Mouse (Mus musculus): Measurements from ENCODE around the gene Clmn. TPM values are rescaled to one million over a fixed set of nuclear protein-coding genes. Genes with fewer than 3 reads are reported as not detected.

The Clmn gene
- polyA plus RNA-seq, 1 experiment from 2014 or later: 5.1 TPM

DNA sequence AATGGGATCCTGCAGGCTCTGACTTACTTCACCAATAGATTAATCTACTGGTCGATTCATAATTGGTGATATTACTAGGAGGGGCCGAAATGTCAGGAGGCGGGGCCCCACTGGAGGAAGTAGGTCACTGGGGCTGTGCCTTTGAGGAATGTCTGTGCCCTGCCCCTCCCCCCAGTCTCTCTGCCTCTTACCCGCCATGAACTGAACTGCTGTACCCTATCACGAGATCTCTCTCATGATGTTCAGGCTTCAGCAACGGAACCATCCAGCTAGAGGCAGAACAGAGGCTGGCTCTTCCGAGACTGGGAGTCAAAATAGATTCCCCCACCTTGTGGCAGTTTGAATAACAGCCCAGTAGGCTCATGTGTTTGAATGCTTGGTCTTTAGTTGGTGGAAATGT lies 106.8 kb downstream of the Clmn start:
- H3K4me3 ChIP-seq (ENCODE audit: low read length): no peak overlapping the region
- WGBS: 85% methylated on average over 7 of the region's 7 CpGs
- no peak overlapping the region for H3K9ac ChIP-seq (replicated peaks; ENCODE audit: low read length)
- no peak overlapping the region for H3K4me2 ChIP-seq (replicated peaks; ENCODE audit: low read depth, low read length)
- H3K4me1 ChIP-seq (ENCODE audit: insufficient read depth, low read length): peaks cover 2% of the 10 kb centered on the region; the same call in 1 of the 2 replicates
- H3K27ac ChIP-seq (ENCODE audit: low read length): no peak overlapping the region
- H3K36me3 ChIP-seq (ENCODE audit: insufficient read depth, low read length): no peaks in the 10 kb centered on the region
- no peak for ATAC-seq (ENCODE audit: low FRiP score, low TSS enrichment)
- H3K9me3 ChIP-seq (ENCODE audit: low read length): no peaks in the 10 kb centered on the region
- no peaks in the 10 kb centered on the region for H3K27me3 ChIP-seq (ENCODE audit: insufficient read depth, low read length)

DNA sequence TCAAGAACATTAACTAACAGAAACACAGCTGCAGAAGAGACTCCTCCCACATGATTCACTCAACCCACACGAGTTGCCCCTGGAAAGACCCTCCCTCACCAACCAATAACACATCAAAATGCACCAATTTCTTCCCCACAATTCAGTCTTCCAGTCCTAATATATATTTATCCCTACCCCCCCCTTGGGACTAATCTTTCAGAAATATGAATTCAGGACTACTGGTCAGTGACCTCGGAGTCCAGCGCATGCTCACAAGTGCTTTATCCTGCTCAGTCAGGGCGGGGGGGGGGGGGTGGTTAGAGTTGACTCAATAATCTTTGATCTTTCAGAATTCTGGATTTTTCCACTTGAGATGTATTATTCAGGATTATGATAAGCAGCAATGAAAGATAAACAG lies 111.2 kb downstream of the Clmn start:
- no peak for ATAC-seq (ENCODE audit: low FRiP score, low TSS enrichment)
- no peak overlapping the region for H3K27ac ChIP-seq (ENCODE audit: low read length)
- no peak overlapping the region for H3K9ac ChIP-seq (replicated peaks; ENCODE audit: low read length)
- H3K4me3 ChIP-seq (ENCODE audit: low read length): no peak overlapping the region
- 62% methylated on average over 4 of the region's 4 CpGs for WGBS
- H3K9me3 ChIP-seq (ENCODE audit: low read length): no peaks in the 10 kb centered on the region
- no peak overlapping the region for H3K4me2 ChIP-seq (replicated peaks; ENCODE audit: low read depth, low read length)
- H3K4me1 ChIP-seq (ENCODE audit: insufficient read depth, low read length): peaks cover 28% of the 10 kb centered on the region
- H3K36me3 ChIP-seq (ENCODE audit: insufficient read depth, low read length): no peaks in the 10 kb centered on the region
- no peaks in the 10 kb centered on the region for H3K27me3 ChIP-seq (ENCODE audit: insufficient read depth, low read length)

DNA sequence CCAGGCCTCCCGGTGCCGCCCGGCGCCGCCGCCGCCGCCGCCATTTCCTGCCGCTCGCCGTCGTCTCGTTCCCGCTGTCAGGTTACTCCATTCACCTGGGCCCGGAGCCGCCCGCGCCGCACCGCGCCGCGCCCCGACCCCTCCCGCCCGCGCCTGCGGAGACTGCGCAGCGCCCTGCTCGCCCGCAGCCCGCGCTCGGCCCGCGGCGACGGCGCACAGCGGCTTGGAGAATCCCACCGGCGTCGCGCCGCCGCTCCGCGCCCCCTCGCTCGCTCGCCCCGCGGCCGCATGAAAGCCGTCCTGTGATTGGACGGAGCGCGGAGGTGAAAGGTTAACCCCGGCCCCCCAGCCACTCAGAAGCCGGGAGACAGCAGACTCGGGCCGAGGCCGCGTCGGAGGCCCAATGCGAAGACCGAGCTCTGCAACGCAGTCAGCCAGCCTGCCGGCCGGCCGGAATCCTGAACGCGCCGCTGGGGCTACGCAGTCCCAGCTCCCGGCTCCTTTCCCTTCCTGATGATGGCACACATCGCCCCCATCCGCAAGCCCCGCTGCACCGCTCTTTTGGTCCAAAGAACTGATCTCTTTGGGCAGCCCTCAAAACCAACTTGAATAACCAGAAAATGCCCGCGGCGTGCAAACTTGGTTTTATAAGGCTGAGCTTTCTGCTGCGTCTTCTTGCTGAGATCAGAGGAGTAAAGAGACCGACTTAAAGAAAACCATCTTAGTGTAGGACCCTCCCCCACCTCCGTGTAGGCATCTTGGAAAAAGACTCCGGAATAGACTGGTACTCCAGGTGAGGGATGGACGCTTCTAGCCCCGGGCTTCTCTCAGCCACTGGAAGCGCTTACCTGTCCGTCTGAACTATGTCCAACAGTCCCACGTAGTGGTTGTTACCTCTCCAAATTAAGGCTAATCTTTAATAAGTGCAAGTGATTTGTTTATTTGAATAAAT lies 112.8 kb downstream of the Clmn start, which contains the start of gene Dicer1:
TSS of gene Dicer1 (minus strand) at position 139 of the 952 bp plus-strand sequence.
- Histone ChIP-seq H3K9ac (replicated peaks; ENCODE audit: low read length) (peak within 1 kb of the TSS; percentile 99), H3K9me3 (ENCODE audit: low read length) (no peaks in the 10 kb centered on the region), H3K36me3 (ENCODE audit: insufficient read depth, low read length) (no peaks in the 10 kb centered on the region), H3K4me1 (ENCODE audit: insufficient read depth, low read length) (peaks cover 28% of the 10 kb centered on the region), H3K4me3 (ENCODE audit: low read length) (peak within 1 kb of the TSS; percentile 88), H3K27me3 (ENCODE audit: insufficient read depth, low read length) (no peaks in the 10 kb centered on the region), H3K4me2 (replicated peaks; ENCODE audit: low read depth, low read length) (peak within 1 kb of the TSS; percentile 98), H3K27ac (ENCODE audit: low read length) (peak within 1 kb of the TSS; percentile 89)
- under 1% methylated on average over 63 of the region's 94 CpGs for WGBS
- peak; percentile 96 for ATAC-seq (ENCODE audit: low FRiP score, low TSS enrichment)

DNA sequence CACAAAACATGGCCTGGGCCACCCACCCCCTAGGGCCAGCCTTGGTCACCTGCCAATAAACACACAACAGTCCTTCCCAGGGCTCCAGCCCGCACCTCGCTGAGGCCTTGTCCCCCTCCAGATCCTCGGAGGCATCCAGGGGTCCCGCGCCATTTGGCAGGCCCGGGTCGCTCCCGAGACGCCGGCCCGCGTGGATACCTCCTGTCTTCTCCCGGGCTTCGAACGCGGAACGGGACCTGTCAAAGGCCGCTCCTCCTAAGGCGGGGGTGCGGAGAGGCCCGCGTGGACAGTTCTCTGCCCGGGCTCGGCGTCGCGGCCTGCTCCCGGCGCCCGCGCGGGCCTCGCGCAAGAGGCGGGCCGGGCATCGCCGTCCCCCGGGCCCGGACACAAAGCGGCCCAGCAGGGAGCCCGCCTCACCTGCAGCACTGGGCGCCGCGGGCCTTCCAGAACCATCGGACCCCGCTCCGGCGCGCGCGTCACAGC lies 113.5 kb downstream of the Clmn start:
- Histone ChIP-seq H3K27ac (ENCODE audit: low read length) (peak overlapping the region; percentile 89), H3K4me2 (replicated peaks; ENCODE audit: low read depth, low read length) (peak overlapping the region; percentile 98), H3K36me3 (ENCODE audit: insufficient read depth, low read length) (no peaks in the 10 kb centered on the region), H3K4me1 (ENCODE audit: insufficient read depth, low read length) (peaks cover 28% of the 10 kb centered on the region), H3K4me3 (ENCODE audit: low read length) (peak overlapping the region; percentile 88), H3K27me3 (ENCODE audit: insufficient read depth, low read length) (no peaks in the 10 kb centered on the region), H3K9ac (replicated peaks; ENCODE audit: low read length) (peak overlapping the region; percentile 99), H3K9me3 (ENCODE audit: low read length) (no peaks in the 10 kb centered on the region)
- no peak; the same call in none of the 2 replicates for ATAC-seq (ENCODE audit: low FRiP score, low TSS enrichment)
- WGBS: 0% methylated on average over 42 of the region's 52 CpGs

DNA sequence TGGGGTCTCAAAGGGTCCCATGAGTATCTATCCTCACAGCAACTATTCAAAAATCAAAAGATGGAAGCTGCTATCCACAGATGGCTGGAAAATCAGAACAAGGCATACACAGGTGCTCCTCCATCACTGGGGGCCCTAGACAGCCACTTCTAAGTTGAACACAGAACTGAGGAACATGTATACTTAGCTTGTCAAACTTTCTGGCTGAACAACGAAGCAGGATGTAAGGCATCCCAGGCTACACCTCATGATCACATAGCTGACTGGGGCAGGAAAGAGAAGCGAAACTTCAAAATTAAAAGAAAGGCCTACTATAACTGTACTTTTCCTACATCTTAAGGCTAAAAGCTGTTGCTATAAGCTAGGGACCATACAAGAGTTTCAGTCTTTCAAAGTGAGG lies 115.9 kb downstream of the Clmn start:
- H3K4me2 ChIP-seq (replicated peaks; ENCODE audit: low read depth, low read length): no peak overlapping the region
- 85% methylated on average over 2 of the region's 2 CpGs for WGBS
- H3K9me3 ChIP-seq (ENCODE audit: low read length): no peaks in the 10 kb centered on the region
- no peak overlapping the region for H3K4me3 ChIP-seq (ENCODE audit: low read length)
- H3K4me1 ChIP-seq (ENCODE audit: insufficient read depth, low read length): peaks cover 28% of the 10 kb centered on the region
- no peaks in the 10 kb centered on the region for H3K27me3 ChIP-seq (ENCODE audit: insufficient read depth, low read length)
- no peak overlapping the region for H3K27ac ChIP-seq (ENCODE audit: low read length)
- no peaks in the 10 kb centered on the region for H3K36me3 ChIP-seq (ENCODE audit: insufficient read depth, low read length)
- ATAC-seq (ENCODE audit: low FRiP score, low TSS enrichment): no peak
- H3K9ac ChIP-seq (replicated peaks; ENCODE audit: low read length): no peak overlapping the region

DNA sequence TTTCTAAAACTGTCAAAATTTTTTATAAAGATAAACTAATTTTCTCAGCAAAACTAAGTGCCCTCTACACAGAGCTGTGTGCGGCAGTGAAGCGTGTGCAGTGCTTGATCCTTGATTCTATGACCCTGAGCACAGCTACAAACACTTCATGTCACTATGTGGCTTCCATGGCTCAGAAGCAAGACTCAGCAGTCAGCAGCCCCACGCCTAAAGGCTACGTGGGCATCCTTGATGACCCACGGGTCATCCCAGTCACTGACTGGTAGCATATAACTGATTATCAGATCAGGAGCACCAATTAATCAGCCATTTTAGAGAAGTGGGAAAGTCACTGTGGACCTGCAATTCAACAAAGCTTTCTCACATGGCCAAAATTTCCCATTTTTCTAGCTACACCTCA lies 117.6 kb downstream of the Clmn start:
- H3K9me3 ChIP-seq (ENCODE audit: low read length): no peaks in the 10 kb centered on the region
- H3K36me3 ChIP-seq (ENCODE audit: insufficient read depth, low read length): no peaks in the 10 kb centered on the region
- peaks cover 23% of the 10 kb centered on the region for H3K4me1 ChIP-seq (ENCODE audit: insufficient read depth, low read length)
- H3K9ac ChIP-seq (replicated peaks; ENCODE audit: low read length): no peak overlapping the region
- no peak for ATAC-seq (ENCODE audit: low FRiP score, low TSS enrichment)
- H3K27me3 ChIP-seq (ENCODE audit: insufficient read depth, low read length): no peaks in the 10 kb centered on the region
- 88% methylated on average over 5 of the region's 5 CpGs for WGBS
- no peak overlapping the region for H3K4me2 ChIP-seq (replicated peaks; ENCODE audit: low read depth, low read length)
- no peak overlapping the region for H3K27ac ChIP-seq (ENCODE audit: low read length)
- no peak overlapping the region for H3K4me3 ChIP-seq (ENCODE audit: low read length)

DNA sequence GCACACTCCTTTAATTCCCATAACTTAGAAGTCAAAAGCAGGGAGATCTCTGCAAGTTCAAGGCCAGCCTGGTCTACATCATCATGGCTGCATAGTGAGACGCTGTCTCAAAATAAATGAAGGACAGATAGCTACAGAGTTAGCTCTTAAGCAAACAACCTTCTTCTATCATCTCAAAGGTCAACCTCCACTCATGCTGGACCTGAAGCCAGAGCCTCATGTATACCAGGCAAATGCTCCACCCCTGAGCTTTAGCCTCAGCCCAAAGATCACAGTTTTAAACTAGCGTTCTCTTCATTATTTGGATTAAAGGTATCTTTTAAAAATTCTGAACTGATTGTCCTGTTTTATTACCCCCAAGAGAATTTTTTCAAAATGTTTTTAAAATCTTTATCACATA lies 118.3 kb downstream of the Clmn start:
- H3K9me3 ChIP-seq (ENCODE audit: low read length): no peaks in the 10 kb centered on the region
- no peak overlapping the region for H3K9ac ChIP-seq (replicated peaks; ENCODE audit: low read length)
- no peak overlapping the region for H3K4me2 ChIP-seq (replicated peaks; ENCODE audit: low read depth, low read length)
- no peaks in the 10 kb centered on the region for H3K36me3 ChIP-seq (ENCODE audit: insufficient read depth, low read length)
- 89% methylated on average over 2 of the region's 2 CpGs for WGBS
- ATAC-seq (ENCODE audit: low FRiP score, low TSS enrichment): no peak
- no peak overlapping the region for H3K4me3 ChIP-seq (ENCODE audit: low read length)
- no peak overlapping the region for H3K27ac ChIP-seq (ENCODE audit: low read length)
- H3K27me3 ChIP-seq (ENCODE audit: insufficient read depth, low read length): no peaks in the 10 kb centered on the region
- peaks cover 28% of the 10 kb centered on the region for H3K4me1 ChIP-seq (ENCODE audit: insufficient read depth, low read length)

GRCm38 (mm10) chr12:104743687-104744086 lies 121.2 kb downstream of the Clmn start:
- WGBS: 88% methylated on average over 4 of the region's 4 CpGs
- Histone ChIP-seq H3K27me3 (ENCODE audit: insufficient read depth, low read length) (no peaks in the 10 kb centered on the region), H3K9ac (replicated peaks; ENCODE audit: low read length) (no peak overlapping the region)

GRCm38 (mm10) chr12:104742247-104742646 lies 122.6 kb downstream of the Clmn start:
- no peak for ATAC-seq (ENCODE audit: low FRiP score, low TSS enrichment)
- Histone ChIP-seq H3K4me2 (replicated peaks; ENCODE audit: low read depth, low read length) (no peak overlapping the region), H3K27me3 (ENCODE audit: insufficient read depth, low read length) (no peaks in the 10 kb centered on the region), H3K4me3 (ENCODE audit: low read length) (no peak overlapping the region), H3K4me1 (ENCODE audit: insufficient read depth, low read length) (peaks cover 31% of the 10 kb centered on the region), H3K9me3 (ENCODE audit: low read length) (no peaks in the 10 kb centered on the region), H3K36me3 (ENCODE audit: insufficient read depth, low read length) (no peaks in the 10 kb centered on the region), H3K9ac (replicated peaks; ENCODE audit: low read length) (no peak overlapping the region), H3K27ac (ENCODE audit: low read length) (no peak overlapping the region)
- WGBS: 79% methylated on average over 6 of the region's 6 CpGs

More at GRCm38 (mm10) chr12:104743687-104744086, 121.2 kb downstream of the Clmn start:
- Histone ChIP-seq H3K27ac (ENCODE audit: low read length) (no peak overlapping the region), H3K36me3 (ENCODE audit: insufficient read depth, low read length) (no peaks in the 10 kb centered on the region), H3K4me2 (replicated peaks; ENCODE audit: low read depth, low read length) (no peak overlapping the region), H3K9me3 (ENCODE audit: low read length) (no peaks in the 10 kb centered on the region), H3K4me3 (ENCODE audit: low read length) (no peak overlapping the region), H3K4me1 (ENCODE audit: insufficient read depth, low read length) (peaks cover 25% of the 10 kb centered on the region; the same call in 1 of the 2 replicates)
- ATAC-seq (ENCODE audit: low FRiP score, low TSS enrichment): no peak
